Mouse (Mus musculus) kidney, adult 9 months (tissue): ENCODE results near the gene Arpp19.

ENCODE experiments used
- DNase-seq: peaks from one replicate; pipeline ENCODE4 v3.0.0; 2022

Arpp19 gene

GRCm38 (mm10) chr9:75037451-75038356 is at the start of gene Arpp19:
Gene Arpp19, plus strand, starts transcription at chr9:75037614.
- DNase-seq: peak; percentile 91

GRCm38 (mm10) chr9:74988893-74989460 is 48.4 kb upstream of the Arpp19 start:
- DNase-seq: no peak

- DNase-seq: no peak
Observed at GRCm38 (mm10) chr9:74989990-74990389, 47.4 kb upstream of the Arpp19 start.

GRCm38 (mm10) chr9:74994611-74995257 is 42.7 kb upstream of the Arpp19 start:
- peak; percentile 56 for DNase-seq

- DNase-seq: no peak
Observed at GRCm38 (mm10) chr9:74996349-74996748, 41.1 kb upstream of the Arpp19 start.

- no peak for DNase-seq
Observed at GRCm38 (mm10) chr9:74997976-74998375, 39.4 kb upstream of the Arpp19 start.

- no peak for DNase-seq
Observed at GRCm38 (mm10) chr9:75001006-75001405, 36.4 kb upstream of the Arpp19 start.

- no peak for DNase-seq
Observed at GRCm38 (mm10) chr9:75001611-75002204, 35.7 kb upstream of the Arpp19 start.

- DNase-seq: no peak
Observed at GRCm38 (mm10) chr9:75002262-75002661, 35.2 kb upstream of the Arpp19 start.

GRCm38 (mm10) chr9:75004203-75004602 is 33.2 kb upstream of the Arpp19 start:
- no peak for DNase-seq

- DNase-seq: no peak
Observed at GRCm38 (mm10) chr9:75016591-75016990, 20.8 kb upstream of the Arpp19 start.

- DNase-seq: no peak
Observed at GRCm38 (mm10) chr9:75019181-75019580, 18.2 kb upstream of the Arpp19 start.

GRCm38 (mm10) chr9:75019592-75019991 is 17.8 kb upstream of the Arpp19 start:
- no peak for DNase-seq

- no peak for DNase-seq
Observed at GRCm38 (mm10) chr9:75020561-75020960, 16.9 kb upstream of the Arpp19 start.

- no peak for DNase-seq
Observed at GRCm38 (mm10) chr9:75022546-75022945, 14.9 kb upstream of the Arpp19 start.

- no peak for DNase-seq
Observed at GRCm38 (mm10) chr9:75023150-75023894, 14.1 kb upstream of the Arpp19 start.

GRCm38 (mm10) chr9:75024089-75024488 is 13.3 kb upstream of the Arpp19 start:
- DNase-seq: no peak

- no peak for DNase-seq
Observed at GRCm38 (mm10) chr9:75025689-75026088, 11.7 kb upstream of the Arpp19 start.

- DNase-seq: no peak
Observed at GRCm38 (mm10) chr9:75032408-75032807, 5.0 kb upstream of the Arpp19 start.

- DNase-seq: no peak
Observed at GRCm38 (mm10) chr9:75033141-75033540, 4.3 kb upstream of the Arpp19 start.

GRCm38 (mm10) chr9:75034691-75035090 is 2.7 kb upstream of the Arpp19 start:
- no peak for DNase-seq

GRCm38 (mm10) chr9:75035944-75036343 is 1.5 kb upstream of the Arpp19 start:
- no peak for DNase-seq

GRCm38 (mm10) chr9:75038357-75038688 is 909 bp downstream of the Arpp19 start:
- DNase-seq: no peak
